Mouse (Mus musculus) left cerebral cortex, postnatal 4 days (tissue): ENCODE data around the gene Etfrf1. TPM values are rescaled to one million over a fixed set of nuclear protein-coding genes. Genes with fewer than 3 reads are reported as not detected.
A peak's percentile ranks its signal among the peaks of the same experiment; 100 is the strongest.

Experiments
- DNase-seq: peaks from one replicate; pipeline ENCODE4 v3.0.0-alpha.2; 2022
- intact Hi-C: fragments of 180-260 bp; cut with DNase I; formaldehyde crosslinking; loops from one replicate; pipeline ENCODE4 v1.15.1; 2025
- total RNA-seq, 2 experiments: library from RNA; stranded (reverse); gene quantifications; 2 replicates each; pipeline ENCODE4 v1.2.3; 2021

Etfrf1 gene
- 10 to 100 TPM; 10.9 to 12.3 TPM for total RNA-seq

DNA sequence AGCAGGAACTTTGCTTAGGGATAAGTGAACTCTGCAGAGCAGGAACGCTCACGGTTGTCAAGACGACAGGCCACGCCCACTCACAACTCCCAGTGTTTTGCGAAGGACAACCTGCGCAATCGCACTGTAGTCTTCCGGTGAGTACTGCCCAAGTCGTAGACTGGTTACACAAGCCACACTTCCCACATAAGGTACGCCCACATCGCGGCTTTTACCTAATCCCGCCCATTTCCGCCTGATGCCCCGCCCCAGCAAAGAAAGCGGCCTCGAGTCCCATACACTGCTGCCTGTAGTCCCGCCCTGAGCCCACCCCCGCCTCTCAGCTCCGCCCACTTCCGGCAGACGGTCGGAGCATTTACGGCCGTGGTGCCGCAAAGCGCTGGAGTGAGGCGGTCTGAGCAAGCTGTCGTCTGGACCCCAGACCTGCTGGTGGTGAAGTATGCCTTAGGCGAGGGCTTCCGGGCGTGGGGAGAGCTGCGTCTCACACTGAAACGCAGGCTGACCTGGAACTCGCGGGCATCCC, at the start of gene Etfrf1, which contains the start of gene Casc1:
Gene Etfrf1, plus strand, starts transcription at position 319 of the 523 bp plus-strand sequence.
Gene Casc1, minus strand, starts transcription at position 190 of the 523 bp plus-strand sequence.
- DNase-seq = peak; percentile 98
- intact Hi-C loops = no loop called here

DNA sequence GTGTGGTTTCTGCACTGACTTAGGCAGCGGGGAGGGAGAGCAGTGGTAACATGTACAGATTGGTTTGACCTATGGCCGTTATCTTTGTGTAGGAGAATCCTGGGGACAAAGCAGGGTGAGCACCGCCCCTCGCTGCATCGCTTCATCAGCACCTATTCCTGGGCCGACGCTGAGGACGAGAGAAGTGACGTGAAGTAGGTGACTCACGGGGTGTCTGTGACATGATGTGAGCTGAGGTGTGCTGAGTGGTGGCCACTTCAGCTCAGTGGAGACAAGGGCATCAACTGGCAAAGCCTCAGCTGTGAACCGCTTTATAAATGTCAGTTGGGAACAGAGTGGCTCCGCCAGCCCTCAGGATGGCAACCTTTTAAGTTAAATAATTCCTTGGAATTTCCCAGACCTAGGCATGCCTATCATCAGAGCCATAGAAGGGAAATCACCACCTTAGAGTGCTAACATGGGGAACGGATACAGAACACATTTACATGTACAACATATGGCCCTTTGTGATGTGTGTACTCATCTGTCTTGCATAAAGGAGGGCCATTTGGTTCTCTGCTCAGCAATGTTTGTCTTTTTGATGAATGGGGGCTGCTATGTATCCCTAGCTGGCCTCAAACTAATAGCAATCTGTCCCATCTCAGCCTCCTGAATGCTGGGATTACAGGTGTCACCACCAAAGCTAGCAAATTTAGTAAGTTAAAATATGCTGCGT, 38.9 kb upstream of the Etfrf1 start:
- no peak for DNase-seq
- intact Hi-C loops = no loop called here

DNA sequence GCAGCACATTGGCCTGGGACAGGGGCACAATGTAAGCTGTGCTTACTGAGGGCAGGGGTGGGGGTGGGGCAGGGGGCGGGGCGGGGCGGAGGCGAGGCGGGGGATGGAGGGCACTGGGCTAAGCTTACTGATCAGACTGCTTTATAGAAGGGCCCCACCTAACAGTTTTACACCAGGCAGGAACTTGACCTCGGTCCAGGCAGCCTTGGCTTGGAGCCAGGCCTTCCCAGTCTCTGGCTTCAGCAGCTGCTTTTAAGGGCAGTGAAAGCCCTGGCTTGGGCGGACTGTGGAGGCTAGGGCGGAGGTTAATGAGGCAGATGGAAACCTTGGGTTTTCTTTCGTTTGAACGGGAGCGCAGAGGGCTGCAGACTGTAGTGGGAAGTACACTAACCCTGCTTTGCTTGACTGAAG, 37.1 kb upstream of the Etfrf1 start:
- intact Hi-C loops = no loop called here
- peak; percentile 78 for DNase-seq

DNA sequence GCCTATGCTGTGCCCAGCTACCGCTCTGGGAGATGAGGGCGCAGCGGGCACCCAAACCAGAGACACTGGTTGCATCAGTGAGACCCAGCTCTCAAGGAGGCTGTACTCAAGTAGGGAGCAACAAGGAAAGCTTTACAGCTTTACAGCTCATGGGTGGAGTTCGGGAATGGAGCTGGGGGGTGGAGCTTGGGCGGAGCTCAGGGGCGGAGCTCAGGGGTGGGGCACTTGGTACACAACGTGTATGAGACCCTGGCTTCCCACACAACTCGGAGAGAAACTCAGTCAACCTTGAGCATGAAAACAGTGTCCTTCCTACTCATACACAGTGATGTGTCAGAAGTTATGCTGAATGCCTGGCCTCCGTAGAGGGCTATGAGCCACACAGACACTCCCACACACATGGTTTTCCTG, 35.4 kb upstream of the Etfrf1 start:
- no peak for DNase-seq
- intact Hi-C loops = loop anchor here (5.0 kb wide), 1 partner anchor 83 kb away; no protein-coding TSS in a partner anchor

DNA sequence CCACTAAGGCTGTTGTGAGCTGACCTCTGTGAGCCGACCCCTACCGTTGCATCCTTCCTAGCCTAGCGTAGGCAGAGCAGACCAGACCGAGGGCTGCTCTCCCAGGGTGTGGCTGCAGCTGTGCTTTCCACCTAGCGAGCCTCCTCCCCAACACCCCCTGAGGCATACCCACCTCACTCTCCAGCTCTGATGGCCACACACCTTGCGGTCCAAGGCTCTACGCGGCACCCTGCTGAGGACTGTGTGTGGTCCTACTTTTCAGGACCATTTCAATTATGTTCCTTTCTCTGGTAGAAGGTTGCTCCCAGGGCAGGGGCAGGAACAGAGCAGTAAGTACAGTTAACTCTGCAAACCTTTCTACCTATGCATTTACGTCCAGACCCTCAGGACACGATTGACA, 34.5 kb upstream of the Etfrf1 start:
- DNase-seq = no peak
- intact Hi-C loops = loop anchor here (5.0 kb wide), 1 partner anchor 84 kb away; no protein-coding TSS in a partner anchor

DNA sequence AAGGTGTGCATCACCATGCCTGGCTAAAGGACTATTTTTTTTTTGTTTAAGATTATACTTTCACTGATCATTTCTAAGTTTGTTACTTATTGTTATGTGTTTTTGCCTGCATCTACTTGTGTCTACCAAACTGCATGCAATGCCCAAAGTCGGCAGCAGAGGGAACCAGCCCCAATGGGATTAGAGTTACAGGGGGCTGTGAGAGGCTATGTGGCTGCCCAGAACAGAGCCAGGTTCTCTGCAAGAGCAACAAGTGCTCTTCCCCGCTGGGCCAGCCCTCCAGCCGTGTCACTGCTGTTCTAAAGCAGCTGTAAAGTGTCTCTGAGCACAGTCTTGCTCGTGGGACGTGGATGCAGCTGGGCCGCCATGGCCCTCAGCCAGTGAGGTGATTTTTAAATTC, 31.3 kb upstream of the Etfrf1 start:
- intact Hi-C loops = loop anchor here (5.0 kb wide), 1 partner anchor 87 kb away; no protein-coding TSS in a partner anchor
- DNase-seq = peak; percentile 60

DNA sequence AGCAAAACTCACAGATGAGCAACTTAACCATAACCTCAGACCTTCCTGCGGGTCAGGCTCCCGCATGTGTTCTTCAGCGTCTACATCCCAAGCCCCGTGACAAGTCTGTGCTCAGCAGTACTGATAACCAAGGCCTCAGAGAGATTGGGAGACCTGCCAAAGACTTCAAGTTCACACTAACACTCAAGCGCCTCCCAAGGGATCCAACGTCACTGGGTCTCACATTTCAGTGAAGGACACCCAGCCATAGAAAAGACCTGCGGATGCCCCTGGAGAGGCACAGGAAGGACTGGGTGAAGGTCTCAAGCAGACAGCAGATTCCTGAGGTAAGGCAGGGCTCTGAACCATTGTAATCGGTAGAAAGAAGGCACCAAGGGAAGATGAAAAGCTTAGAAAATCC, 28.9 kb upstream of the Etfrf1 start:
- intact Hi-C loops = no loop called here
- no peak for DNase-seq

DNA sequence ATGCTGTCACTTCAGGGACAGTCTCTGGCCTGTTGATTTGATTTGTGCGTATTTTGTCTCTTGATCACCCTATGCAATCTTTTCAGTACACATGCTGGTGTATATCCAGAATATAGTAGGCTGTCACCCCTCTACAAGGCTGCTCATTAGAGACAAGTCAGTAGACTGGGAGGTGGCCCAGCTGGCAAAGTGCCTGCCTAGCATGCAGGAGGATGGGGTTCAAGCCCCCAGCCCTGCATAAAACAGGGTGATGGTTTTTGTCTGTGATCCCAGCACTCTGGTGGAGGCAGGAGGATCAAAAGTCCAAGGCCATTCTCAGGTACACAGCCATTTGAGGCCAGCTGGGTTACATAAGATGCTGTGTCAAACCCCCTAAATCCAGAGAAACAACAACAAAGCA, 24.8 kb upstream of the Etfrf1 start:
- DNase-seq = peak; percentile 35
- intact Hi-C loops = no loop called here

DNA sequence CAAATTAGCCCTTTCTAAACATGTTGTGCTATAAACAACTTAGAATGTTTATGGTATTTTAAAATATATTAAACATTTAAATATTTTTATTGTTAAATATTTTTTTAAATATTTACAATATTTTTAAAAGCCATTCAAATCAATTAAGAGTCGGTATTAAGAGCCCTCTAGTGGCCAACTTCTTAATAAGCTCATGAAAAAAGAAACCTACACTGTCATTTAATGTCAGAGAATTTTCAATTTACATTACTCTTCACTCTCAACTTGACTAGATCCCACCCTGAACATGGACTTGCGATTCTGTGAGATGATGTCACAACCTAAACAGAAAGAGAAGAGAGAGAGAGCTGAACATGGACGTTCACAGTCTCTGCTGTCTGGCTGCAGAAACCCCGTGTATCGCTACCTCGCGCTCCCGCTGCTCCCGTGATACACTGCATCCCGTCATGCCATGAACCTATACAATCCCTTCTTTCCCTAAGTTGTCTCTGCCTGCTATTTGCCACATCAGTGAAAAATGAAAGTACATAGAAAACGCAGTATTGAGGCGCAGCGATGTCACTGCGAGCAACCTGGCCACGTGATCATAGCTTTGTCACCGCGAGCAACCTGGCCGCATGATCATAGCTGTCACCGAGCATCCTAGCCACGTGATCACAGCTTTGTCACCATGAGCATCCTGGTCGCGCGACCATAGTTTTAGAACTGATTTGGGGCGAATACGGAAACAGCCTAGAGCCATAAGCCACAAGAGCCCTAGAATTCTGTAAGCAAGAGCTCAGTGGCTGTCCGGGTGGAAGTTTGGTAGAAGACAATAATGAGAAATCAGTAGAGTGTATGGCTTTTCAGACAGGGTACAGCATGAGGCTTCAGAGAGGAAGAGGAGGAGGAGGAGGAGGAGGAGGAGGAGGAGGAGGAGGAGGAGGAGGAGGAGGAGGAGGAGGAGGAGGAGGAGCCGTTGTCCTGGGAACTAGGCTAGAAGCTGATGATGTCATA, 23.5 kb upstream of the Etfrf1 start:
- peak; percentile 34 for DNase-seq
- intact Hi-C loops = no loop called here

DNA sequence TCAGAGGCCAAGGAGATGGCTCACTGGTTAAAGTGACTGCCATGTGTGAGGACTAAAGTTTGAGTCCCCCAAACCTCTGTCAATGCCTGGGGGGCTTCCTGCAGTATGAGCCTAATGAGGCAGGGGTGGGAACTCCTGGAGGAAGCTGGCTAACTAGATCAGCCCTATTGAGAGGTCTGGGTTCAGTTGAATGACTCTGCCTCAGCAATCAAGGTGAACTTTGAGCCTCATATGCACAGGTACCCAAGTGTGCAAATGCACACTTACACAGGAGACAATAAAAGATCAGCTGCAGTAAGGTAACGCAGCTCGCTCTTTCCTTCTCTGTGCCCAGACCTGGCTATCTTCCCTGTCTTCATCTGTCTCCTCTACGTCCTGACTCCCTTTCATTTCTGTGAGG, 17.9 kb upstream of the Etfrf1 start:
- intact Hi-C loops = no loop called here
- DNase-seq = no peak

DNA sequence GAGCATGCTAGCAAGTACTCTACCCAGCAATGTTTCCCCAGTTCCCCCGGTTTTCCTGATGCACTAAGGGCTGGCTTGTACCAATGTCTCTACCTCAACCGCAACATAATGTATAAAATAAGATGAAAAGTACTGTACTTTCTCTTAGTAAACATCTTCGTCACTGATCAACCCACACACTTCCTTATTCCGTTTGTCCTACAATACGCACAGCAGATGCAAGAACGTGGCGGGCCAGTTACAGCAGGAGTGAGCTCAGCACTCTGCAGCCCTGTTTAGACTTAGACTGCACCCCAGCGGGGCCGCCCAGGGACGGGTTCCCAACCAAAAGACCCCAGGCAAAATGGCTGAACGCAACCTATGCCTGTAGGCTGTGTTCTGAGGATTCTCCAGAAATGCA, 17.5 kb upstream of the Etfrf1 start:
- DNase-seq = no peak
- intact Hi-C loops = no loop called here

DNA sequence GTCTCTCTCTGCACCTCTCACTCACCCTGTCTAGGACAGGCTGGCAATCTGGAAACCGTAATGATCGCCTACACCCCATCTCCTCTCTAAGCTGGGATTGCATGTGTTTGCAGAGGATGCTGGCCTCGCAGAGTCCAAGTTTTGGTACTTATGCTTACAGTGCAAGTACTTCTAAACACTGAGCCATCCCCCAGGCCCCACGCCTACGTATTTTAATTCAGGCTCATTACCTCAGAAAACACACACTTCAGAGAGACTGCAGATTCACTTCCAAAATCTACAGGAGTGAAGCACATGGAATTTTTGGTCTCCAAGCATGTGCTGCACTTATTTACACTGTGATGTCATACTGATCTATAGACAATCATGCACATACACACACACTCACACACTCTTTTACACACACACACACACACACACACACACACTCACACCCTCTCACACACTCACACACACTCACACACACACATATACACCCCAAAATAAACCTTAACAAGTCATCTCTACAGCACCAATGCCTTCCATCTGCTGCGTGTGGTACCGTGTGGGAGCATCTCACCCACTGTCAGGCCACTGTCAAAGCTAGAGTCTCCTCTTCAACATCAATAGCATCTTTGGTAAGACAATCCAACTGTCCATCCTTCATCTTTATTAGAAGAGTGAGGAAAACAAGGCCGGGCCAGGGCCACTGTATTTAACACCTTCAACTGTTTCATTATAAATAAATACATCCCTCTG, 12.8 kb upstream of the Etfrf1 start:
- no peak for DNase-seq

DNA sequence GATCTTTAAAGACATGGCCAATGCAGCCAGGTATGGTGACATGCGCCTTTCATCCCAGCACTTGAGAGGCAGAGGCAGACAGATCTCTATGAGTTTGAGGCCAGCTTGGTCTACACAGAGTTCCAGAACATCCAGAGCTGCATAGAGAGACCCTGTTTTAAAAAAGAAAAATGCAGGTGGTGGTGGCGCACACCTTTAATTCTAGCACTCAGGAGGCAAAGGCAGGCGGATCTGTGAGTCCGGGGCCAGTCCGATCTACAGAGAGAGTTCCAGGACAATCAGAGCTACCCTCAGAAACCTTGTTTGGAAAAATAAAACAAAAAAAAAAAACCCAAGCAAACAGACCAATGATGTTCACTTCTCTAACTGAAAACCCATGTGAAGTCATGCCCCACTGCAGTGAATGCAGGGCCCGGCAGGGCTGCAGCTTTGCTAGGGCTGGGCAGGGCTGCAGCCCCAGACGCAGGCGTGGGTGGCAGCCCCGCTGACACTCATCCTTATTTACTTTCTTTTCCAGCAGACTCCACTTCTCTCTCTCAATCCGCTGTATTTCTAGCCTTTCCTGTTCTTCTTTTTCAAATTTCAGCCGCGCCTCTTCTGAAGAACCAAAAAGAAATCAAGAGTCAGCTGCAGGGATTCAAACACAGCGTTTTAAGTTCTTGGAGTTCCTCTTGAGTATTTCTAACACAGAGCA, 8.4 kb upstream of the Etfrf1 start:
- intact Hi-C loops = no loop called here
- DNase-seq = no peak

More for the DNA sequence above, 12.8 kb upstream of the Etfrf1 start:
- intact Hi-C loops = no loop called here

DNA sequence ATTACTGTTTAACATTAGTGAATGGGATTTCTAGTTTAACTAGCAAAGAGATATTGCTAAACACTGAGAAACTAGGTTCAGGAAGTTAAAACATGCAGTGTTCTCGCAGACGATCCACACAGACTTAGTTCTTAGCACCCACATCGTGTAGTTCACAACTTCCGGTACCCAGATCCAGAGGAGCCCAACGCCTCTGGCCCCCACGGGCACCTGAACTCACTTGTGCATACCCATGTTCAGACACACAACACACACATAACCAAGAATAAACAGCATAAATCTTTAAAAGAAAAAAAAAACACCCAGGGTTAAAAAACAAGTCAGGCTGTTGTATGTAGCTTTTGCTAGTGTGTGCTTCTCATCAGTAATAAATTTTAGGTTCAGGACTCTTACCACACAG, 6.5 kb upstream of the Etfrf1 start:
- DNase-seq = no peak
- intact Hi-C loops = no loop called here

DNA sequence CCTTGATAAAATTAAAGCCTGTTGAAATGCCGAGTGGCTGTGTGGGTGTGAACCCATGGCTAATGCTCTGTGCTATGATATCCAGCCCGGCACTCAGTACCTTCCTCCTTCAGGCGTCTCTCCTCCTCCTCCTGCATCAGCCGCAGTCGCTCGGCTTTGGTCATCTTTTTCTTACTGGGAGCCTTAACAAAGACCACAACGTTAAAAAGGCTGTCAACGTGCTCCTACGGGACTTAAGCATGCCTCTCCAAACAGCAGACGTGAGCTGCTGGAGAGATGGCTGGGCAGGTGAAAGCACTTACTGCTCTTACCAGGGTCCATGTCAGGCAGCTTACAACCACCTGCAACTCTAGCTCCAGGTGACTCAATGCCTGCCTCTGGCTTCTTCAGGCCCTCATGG, 5.8 kb upstream of the Etfrf1 start:
- no peak for DNase-seq
- intact Hi-C loops = no loop called here

DNA sequence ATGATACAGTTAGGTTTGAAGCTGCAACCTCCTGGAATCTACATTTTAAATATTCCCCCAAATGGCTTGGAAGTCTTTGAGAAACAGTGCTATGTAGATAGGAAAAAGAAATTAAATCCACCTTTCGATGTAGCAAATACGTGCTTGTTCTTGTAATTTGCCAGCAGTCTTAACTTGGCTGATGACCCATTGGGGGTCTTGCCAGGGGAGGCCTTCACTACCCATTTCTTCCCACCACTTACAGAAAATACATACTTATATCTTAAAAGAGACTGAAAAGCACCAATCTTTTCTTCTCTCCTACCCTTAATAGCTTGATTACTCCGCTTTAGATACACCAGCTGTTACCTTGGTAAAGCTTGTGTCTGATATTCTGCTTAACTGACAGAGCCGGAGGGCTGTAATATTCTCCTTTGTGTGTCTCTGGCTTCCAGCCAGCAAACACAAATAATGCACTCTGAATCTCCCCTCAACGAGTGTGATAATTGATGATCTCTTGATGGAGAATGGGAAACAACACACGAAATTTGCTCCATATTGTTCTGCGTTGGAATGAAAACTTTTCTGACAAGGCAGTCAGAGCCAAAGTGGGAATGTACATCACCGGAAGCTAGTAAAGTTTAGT, 766 bp upstream of the Etfrf1 start:
- no peak for DNase-seq
- intact Hi-C loops = no loop called here

DNA sequence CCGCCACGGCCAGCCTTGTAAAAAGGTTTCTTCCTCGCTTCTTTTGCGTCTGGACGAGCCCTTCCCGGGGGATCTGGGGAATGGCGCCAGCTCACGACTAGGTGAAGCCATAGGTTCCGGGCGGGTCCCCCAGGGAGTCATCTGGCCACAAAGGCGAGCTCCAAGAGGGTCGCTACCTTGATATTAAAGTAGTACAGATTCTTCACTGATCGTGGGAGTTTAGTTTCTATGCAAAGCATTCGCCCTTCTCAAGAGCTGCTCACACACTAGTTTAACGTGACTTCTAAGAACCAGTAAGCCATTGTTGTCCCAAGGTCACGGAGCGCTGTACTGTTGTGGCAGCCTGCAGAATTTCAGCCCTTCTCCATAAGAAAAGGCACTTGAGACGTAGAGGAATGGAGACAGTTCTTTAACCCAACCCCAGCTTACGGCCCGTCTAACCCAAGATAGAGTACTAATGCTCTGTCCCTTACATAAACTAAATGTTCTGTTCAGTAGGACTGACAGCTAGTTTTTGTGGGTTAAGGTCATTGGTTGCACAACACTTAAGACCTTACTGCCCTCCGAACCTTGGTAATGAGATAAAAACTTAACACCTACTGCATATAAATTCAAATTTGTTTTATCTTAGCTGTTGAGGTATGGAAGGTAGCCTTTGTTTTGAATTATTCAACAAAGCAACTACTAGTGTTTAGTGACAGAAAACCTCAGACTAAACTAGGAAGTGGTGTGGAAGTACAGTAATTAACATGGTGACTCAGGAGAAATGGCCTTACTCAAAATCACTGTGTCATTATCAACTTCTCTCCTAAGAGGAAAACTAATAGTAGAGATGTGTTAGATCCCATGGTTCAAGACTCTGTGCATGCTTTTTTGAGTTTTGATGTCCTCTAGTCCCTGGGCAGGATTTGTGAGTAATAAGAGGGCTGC, 707 bp downstream of the Etfrf1 start:
- intact Hi-C loops = no loop called here

DNA sequence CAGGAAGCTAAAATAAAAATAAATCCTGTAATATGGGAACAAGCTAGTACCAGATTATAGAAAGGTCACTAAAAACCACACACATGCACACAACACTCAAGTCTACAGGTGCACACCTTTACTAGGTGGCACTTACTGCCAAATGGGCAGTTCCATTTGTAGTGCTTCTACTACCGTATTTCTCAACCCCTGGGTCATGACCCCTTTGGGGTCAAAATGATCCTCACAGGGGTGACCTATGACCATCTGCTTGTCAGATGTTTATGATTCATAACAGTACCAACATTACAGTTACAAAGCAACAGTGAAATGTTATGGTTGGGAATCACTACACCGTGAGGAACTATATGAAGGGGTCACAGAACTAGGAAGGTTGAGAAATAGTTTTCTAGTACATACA, 3.0 kb downstream of the Etfrf1 start:
- intact Hi-C loops = no loop called here
- DNase-seq = no peak

More for the DNA sequence above, 707 bp downstream of the Etfrf1 start:
- no peak for DNase-seq
